Mouse (Mus musculus) thymus, adult 2 months (tissue): Measurements from ENCODE around the gene Myo1g.

ENCODE experiments used
- CTCF ChIP-seq: fragments of 200-500 bp; IDR thresholded peaks from 2 replicates; pipeline ENCODE4 v1.5.1; 2012; ENCODE audit warnings: mild to moderate bottlenecking, control low read depth, low read length, moderate library complexity, borderline replicate concordance; ENCODE audit not compliant: control insufficient read depth, poor library complexity, insufficient read depth; ENCODE audit errors: extremely low read depth
- POLR2A ChIP-seq: fragments of 200-500 bp; IDR thresholded peaks from 2 replicates; pipeline ENCODE4 v1.6.1; 2012; ENCODE audit warnings: mild to moderate bottlenecking, low read length, control low read depth, moderate library complexity; ENCODE audit not compliant: control insufficient read depth, poor library complexity, insufficient read depth; ENCODE audit errors: extremely low read depth

DNA sequence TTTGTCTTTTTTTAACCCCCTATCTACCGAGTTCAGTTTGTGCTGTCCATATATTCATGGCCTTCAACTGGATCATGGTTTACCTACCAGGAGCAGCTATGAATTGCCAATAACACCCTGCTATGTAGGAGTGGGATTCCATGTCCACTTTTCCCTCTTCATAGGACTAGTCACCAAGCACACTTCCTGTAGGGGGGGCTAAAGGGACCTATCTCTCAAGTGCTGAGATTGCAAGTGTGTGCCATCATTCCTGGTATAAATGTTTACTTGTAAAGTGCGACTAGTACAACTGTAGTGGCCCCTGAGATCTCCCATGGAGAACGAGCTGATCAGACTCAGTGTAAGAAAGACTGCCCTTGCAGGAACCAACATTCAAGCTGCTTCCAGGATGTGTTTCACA lies 37.5 kb upstream of the Myo1g start:
- TF ChIP-seq CTCF (no peak), POLR2A (no peak)
